Mouse (Mus musculus): ENCODE measurements around the gene Clasp2.
A peak's percentile ranks its signal among the peaks of the same experiment; 100 is the strongest.

Gene Clasp2

GRCm38 (mm10) chr9:113935638-113936037, 194.4 kb downstream of the Clasp2 start:
- DNase-seq = no peak

DNA sequence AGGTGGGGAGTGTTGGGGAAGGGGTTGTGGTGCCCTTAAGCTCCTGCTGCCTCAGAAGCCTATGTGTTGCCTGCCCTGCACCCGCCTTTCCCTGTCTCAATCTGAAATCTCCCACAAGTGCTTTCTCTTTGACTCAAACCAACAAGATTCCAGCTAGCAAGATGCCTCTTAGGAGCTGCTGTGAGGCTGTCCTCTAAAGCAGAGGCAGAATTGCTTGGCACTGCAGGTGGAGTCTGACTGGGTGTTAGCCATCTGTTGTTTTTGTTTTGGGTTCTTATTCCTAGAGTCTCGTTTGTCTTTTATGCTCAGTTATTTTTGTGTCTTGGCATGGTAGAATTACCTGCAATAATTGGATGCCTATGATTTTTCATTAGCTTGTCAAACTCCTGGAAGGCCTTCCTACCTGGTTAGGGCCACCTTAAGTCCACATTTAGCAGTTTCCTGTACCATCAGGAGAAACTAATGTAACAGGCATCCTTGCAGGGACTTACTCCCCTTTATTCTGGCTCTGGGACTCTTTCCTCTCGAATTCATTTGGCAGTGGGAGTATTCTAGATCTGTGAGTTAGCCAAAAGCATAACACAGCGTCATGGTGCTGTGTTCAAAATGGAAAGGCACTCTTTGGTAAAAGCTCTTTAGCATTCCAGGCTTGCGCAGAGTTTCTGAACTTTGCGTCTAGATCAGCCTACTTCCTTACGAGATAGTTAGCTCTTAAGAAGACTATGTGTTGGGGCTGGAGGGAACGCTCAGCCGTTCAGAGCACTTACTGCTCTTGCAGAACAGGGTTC, 198.0 kb downstream of the Clasp2 start:
- DNase-seq = peak; percentile 36

- DNase-seq = no peak
These were observed 200.0 kb downstream of the Clasp2 start for GRCm38 (mm10) chr9:113941103-113941805.

- DNase-seq = no peak
These were observed 202.1 kb downstream of the Clasp2 start for GRCm38 (mm10) chr9:113943372-113943771.

GRCm38 (mm10) chr9:113947216-113947615, 205.9 kb downstream of the Clasp2 start:
- no peak for DNase-seq

DNA sequence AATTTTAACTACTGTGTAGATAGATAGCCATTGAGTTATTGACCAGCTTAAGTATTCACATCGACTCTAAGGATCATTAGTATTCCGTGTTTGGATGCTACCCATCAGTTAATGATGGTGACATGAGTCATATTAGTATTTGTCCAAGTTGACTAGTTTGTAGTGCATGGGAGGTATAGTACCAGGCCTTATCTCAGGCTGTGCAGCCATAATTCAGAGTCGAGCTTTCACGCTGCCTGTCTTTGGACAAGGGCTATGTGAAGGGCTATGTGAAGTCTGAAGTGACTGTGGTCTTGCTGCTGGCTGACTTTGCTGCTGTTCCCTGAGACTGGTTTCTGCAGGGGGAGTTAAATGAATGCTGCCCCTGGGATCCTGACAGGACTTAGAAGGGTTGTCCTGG, 216.5 kb downstream of the Clasp2 start:
- DNase-seq = no peak

DNA sequence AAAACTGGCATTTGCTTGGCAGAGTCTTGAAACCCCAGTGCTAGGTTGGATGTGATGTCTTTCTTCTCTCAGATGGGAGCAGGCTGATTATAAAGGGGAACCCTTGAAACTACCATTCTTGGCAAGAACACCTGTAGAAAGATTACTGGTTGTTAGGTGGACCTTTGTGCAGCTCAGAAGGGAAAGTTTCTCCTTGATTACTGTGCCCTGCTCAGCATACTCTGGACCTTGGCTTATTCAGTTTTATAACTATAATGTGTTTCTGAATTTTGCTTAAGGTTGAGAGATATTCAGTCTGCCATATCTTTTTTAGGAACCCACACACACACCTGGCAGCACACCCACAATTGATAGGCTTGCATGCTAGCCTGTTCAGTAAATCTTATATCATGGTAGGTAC, 222.4 kb downstream of the Clasp2 start:
- no peak for DNase-seq

DNA sequence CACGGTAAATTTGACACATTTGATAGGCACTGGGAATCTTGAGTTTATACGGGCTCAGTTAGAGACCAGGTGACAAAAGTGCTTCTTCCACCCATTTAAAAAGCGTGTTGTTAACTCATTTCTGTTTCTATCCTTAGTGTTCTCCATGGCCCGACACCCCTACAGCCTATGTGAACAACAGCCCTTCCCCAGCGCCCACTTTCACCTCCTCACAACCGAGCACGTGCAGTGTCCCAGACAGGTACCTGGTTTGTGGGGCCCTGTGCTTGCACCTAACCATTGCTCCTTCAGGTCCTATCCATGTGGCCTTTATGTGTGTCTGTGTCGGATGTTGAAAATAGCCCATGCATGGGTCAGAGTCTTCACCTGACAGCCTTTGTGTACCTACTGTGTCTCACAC, 223.1 kb downstream of the Clasp2 start:
- no peak for DNase-seq

- DNase-seq = no peak
These were observed 225.6 kb downstream of the Clasp2 start for GRCm38 (mm10) chr9:113966838-113967237.

- no peak for DNase-seq
These were observed 227.7 kb downstream of the Clasp2 start for GRCm38 (mm10) chr9:113968967-113969366.
